Mouse (Mus musculus) hindbrain, embryonic 12.5 days (tissue): ENCODE measurements around the gene Lats1. TPM values are rescaled to one million over a fixed set of nuclear protein-coding genes. Genes with fewer than 3 reads are reported as not detected.

Source experiments
- ATAC-seq: fragments of 200-750 bp; cut with Nextera tagmentation; 2 replicates; pipeline ENCODE4 v1.8.0; 2017; ENCODE audit warnings: moderate TSS enrichment; ENCODE audit not compliant: low FRiP score
- H3K27ac ChIP-seq: fragments of 300-500 bp; sonication (generic); 2 replicates; pipeline ENCODE4 v1.5.1; 2016; ENCODE audit warnings: mild to moderate bottlenecking
- H3K27me3 ChIP-seq: fragments of 300-500 bp; sonication (generic); 2 replicates; pipeline ENCODE4 v1.6.1; 2016; ENCODE audit warnings: mild to moderate bottlenecking
- H3K36me3 ChIP-seq: fragments of 300-500 bp; sonication (generic); 2 replicates; pipeline ENCODE4 v1.6.1; 2016; ENCODE audit warnings: mild to moderate bottlenecking
- H3K4me1 ChIP-seq: fragments of 300-500 bp; sonication (generic); 2 replicates; pipeline ENCODE4 v1.6.1; 2016
- H3K4me2 ChIP-seq: fragments of 300-500 bp; sonication (generic); replicated peaks from 2 replicates; pipeline ENCODE4 v1.6.1; 2016; ENCODE audit warnings: mild to moderate bottlenecking
- H3K4me3 ChIP-seq: fragments of 300-500 bp; sonication (generic); 2 replicates; pipeline ENCODE4 v1.5.1; 2016; ENCODE audit warnings: mild to moderate bottlenecking
- H3K9ac ChIP-seq: fragments of 300-500 bp; sonication (generic); 2 replicates; pipeline ENCODE4 v1.6.1; 2016; ENCODE audit warnings: mild to moderate bottlenecking, moderate library complexity
- H3K9me3 ChIP-seq: fragments of 300-500 bp; sonication (generic); replicated peaks from 2 replicates; pipeline ENCODE4 v1.6.1; 2016; ENCODE audit warnings: mild to moderate bottlenecking
- WGBS: fragments of 180-500 bp; shearing (Covaris S2); methylation state at CpG from one replicate; pipeline ENCODE4 v1.1.7; 2016; 5-methylcytosine and 5-hydroxymethylcytosine counted together
- polyA plus RNA-seq: library from polyadenylated mRNA; unstranded; fragments of >200 nt; fragmentation: Nextera tagmentation; extraction: Ambion mirVana; gene quantifications from 2 replicates; pipeline ENCODE4 v1.2.1, GENCODE M21; 2016

Lats1 gene
- polyA plus RNA-seq: 16.4 and 17.0 TPM in 2 replicates

GRCm38 (mm10) chr10:7680731-7681301 is at the start of gene Lats1, which contains the start of gene Pcmt1:
Gene Lats1 (plus strand): TSS chr10:7681214.
Gene Pcmt1 (minus strand): TSS chr10:7681136.
- peak within 1 kb of the TSS; percentile 96 for H3K27ac ChIP-seq
- peak within 1 kb of the TSS; percentile 100 for H3K9ac ChIP-seq

DNA sequence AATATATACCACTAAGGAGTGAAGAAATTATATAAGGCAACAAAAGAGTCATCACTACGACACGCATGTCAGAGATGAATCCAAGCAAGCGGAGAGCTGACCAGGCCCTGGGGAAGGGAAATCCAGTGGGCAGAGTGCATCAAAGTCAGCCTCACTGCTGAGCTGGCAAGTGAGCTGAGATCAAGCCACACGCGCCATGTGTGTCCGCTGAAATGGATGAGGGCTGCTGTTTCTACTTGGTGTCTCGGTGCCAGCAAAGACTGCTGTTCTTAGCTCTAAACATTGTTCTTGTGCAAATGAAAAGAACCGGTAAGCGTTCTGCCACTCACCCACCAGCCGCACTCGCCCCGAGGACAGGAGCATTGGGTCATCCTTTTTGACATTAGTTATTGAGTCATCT is 40.6 kb upstream of the Lats1 start:
- Histone ChIP-seq H3K9ac (no peak overlapping the region), H3K36me3 (peaks cover 62% of the 10 kb centered on the region), H3K9me3 (no peaks in the 10 kb centered on the region), H3K4me3 (no peak overlapping the region), H3K4me2 (no peak overlapping the region), H3K4me1 (no peaks in the 10 kb centered on the region), H3K27ac (no peak overlapping the region), H3K27me3 (no peaks in the 10 kb centered on the region)
- ATAC-seq: no peak
- WGBS: 94% methylated on average over 12 of the region's 12 CpGs

More at GRCm38 (mm10) chr10:7680731-7681301, at the start of gene Lats1, which contains the start of gene Pcmt1:
- H3K4me2 ChIP-seq: peak within 1 kb of the TSS; percentile 63
- no peaks in the 10 kb centered on the region for H3K9me3 ChIP-seq
- peaks cover 29% of the 10 kb centered on the region for H3K4me1 ChIP-seq
- H3K4me3 ChIP-seq: peak within 1 kb of the TSS; percentile 100
- under 1% methylated on average over 53 of the region's 65 CpGs for WGBS
- H3K36me3 ChIP-seq: peaks cover 27% of the 10 kb centered on the region
- no peaks in the 10 kb centered on the region for H3K27me3 ChIP-seq
- ATAC-seq: peak; percentile 90

DNA sequence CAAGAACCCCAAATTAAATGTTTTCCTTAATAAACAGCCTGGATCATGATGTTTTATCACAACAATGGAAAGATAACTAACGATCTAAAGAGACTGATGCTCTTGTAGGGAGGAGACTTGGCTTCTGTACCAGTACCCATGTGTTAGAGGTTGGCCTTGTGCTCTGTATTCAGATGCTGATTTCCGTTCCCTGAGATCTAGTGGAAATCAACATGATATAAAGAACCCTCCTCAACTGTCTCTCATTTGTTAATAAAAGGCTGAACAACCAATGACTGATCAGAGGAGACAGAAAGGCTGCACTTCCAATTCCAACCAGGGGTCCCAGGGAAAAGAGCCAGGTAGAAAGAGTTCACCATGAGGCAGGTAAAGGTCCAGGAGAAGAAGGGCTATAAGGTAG is 35.1 kb upstream of the Lats1 start:
- WGBS: 92% methylated on average over 2 of the region's 2 CpGs
- H3K4me1 ChIP-seq: no peaks in the 10 kb centered on the region
- H3K27me3 ChIP-seq: no peaks in the 10 kb centered on the region
- H3K36me3 ChIP-seq: peaks cover 52% of the 10 kb centered on the region
- no peak overlapping the region for H3K9ac ChIP-seq
- H3K4me3 ChIP-seq: no peak overlapping the region
- no peak overlapping the region for H3K4me2 ChIP-seq
- ATAC-seq: no peak
- no peaks in the 10 kb centered on the region for H3K9me3 ChIP-seq
- no peak overlapping the region for H3K27ac ChIP-seq

DNA sequence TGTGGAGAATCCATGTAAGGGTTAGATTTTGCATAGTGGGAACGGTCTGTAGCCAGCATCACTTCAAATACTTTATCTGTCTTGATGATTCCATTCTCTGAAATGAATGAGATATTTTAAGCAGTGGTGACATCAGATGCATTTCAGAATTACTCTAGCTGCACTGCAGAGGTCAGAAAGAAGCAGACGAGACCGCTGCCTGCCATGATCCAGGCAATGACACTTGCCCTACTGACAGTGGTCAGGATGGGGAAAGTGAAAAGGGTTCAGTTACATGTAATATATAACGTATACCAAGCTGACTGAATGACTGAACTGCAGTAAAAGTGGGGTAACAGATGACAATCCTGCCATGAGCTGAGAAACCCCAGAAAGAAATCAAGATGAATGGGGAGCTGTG is 32.0 kb upstream of the Lats1 start:
- Histone ChIP-seq H3K9ac (no peak overlapping the region), H3K9me3 (no peaks in the 10 kb centered on the region), H3K4me3 (no peak overlapping the region), H3K27ac (no peak overlapping the region), H3K36me3 (peaks cover 35% of the 10 kb centered on the region), H3K27me3 (no peaks in the 10 kb centered on the region), H3K4me1 (no peaks in the 10 kb centered on the region), H3K4me2 (no peak overlapping the region)
- ATAC-seq: no peak
- 89% methylated on average over 4 of the region's 4 CpGs for WGBS

DNA sequence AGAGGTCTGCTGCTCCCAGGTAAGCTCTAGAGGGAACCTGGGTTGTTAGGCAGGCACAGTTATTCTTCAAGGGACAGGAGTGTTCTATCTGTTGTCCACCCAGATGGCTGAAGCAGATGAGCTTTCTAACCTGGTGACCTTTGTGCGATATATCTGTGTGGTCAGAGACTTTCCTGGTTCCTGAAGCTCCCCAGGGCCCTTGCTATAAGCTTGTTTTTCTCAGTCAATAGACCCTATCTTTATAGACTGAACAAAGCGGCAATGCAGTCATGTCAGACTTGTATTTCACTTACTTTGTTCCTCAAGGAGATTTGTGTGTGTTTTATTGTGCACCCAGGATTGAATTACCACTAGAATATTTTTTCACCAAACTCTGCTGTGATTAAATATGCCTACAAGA is 30.0 kb upstream of the Lats1 start:
- H3K36me3 ChIP-seq: peaks cover 25% of the 10 kb centered on the region
- no peak overlapping the region for H3K27ac ChIP-seq
- H3K27me3 ChIP-seq: no peaks in the 10 kb centered on the region
- H3K4me1 ChIP-seq: no peaks in the 10 kb centered on the region
- no peak overlapping the region for H3K9ac ChIP-seq
- H3K9me3 ChIP-seq: no peaks in the 10 kb centered on the region
- WGBS: 96% methylated on average over 2 of the region's 2 CpGs
- no peak overlapping the region for H3K4me2 ChIP-seq
- H3K4me3 ChIP-seq: no peak overlapping the region
- ATAC-seq: no peak

DNA sequence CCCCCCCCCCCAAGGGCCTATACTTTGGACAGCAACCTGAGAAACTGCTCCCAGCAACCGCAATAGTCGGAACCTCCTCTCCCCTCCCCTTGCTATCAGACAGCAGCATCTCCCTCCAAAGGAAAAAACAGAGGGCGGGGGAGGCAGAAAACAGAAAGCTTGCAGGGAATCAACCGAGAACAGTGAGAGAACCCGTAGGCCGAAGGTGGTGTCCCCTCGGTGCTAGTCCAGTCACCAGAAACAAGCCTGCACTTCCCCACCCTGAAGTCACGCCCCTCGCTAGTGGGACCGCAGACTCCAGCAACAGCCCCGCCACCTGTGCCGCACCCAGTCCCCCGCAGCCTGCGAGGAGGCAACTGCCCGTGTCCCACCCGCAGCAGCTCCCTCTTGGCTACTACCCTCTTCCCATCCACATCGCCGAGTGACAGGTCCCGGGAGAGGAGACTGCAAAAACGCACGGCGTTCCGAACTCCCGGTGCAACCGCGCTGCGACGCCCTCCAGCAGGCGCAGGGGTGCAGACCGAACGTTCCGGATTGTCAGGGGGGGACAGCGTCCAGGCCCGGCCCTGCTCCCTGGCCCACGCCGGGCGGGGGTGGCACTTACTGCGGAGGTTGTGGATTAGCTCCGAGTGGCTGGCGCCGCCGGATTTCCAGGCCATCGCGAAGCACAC is 18.4 kb upstream of the Lats1 start:
- peak overlapping the region; percentile 83 for H3K4me2 ChIP-seq
- H3K4me1 ChIP-seq: peaks cover 10% of the 10 kb centered on the region
- no peaks in the 10 kb centered on the region for H3K36me3 ChIP-seq
- under 1% methylated on average over 44 of the region's 44 CpGs for WGBS
- ATAC-seq: peak; percentile 79
- peak overlapping the region; percentile 92 for H3K27ac ChIP-seq
- no peaks in the 10 kb centered on the region for H3K9me3 ChIP-seq
- no peaks in the 10 kb centered on the region for H3K27me3 ChIP-seq
- H3K9ac ChIP-seq: peak overlapping the region; percentile 89
- H3K4me3 ChIP-seq: peak overlapping the region; percentile 94

DNA sequence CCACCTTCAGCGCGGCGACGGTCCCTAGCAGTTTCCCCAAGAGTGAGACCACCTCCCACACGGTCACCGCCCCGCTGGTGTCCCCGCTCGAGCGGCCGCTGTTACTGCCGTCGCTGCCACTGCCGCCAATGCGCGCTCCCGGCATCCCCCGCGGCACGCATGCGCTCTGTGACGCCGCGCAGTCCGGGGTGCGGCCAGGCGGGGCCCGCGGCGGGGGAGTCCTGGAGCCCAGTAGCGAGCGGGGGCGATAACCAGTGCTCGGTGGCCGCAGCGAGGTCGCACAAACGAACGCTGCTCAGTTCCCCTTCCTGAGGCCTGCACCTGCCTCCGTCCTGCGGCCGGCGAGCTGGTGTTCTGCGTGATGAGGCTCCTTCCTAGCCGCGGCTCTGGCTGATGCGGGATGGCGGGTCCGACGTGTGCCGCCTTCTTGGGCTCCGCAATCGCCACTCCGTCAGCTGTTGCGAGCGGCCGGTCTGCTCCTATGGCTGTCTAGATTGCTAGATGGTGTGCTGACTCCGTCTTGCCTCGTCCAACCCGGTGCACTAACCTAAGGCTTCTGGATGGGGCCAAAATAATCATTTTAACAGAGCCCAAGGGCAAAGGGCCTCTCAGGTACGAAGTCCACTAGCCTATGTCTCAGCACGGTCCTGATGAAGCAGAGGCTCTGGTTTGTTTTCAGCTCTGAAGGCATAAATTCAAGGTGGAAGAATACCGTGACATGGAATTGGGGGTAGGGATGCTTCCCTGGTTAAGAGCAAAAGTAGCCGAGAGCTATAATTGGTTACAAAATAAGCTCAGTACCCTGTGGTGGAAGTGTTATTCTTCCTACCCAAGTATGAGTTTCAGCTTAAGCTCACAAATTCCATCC is 17.6 kb upstream of the Lats1 start:
- Histone ChIP-seq H3K27ac (peak overlapping the region; percentile 92), H3K27me3 (no peaks in the 10 kb centered on the region), H3K4me3 (peak overlapping the region; percentile 94), H3K36me3 (no peaks in the 10 kb centered on the region), H3K4me2 (peak overlapping the region; percentile 83), H3K4me1 (peaks cover 17% of the 10 kb centered on the region), H3K9me3 (no peaks in the 10 kb centered on the region), H3K9ac (peak overlapping the region; percentile 89)
- WGBS: under 1% methylated on average over 63 of the region's 64 CpGs
- ATAC-seq: peak; percentile 95

DNA sequence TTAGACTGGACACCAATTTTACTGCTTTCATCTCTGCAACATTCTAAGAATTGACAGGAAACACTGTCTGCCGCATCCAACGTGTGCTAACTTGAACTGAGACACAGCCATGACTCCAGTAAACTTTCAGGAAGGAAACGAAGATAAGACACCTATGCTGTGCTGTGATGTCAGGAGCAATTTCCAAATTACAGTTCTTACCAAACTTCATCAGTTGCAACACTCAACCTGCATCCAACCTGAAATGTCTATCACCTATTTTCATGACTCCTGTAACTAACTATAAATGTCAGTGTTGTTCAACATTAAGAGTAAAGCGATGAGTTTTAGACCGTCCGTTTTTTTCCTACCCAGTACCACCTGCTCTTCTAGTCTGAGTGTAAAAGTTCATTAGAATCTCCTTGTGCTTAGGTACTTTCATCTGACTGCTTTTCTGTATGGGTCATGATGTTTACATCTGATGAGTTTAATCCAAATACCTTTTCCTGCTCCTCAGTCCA is 16.9 kb upstream of the Lats1 start:
- H3K27ac ChIP-seq: 0 out of 2 replicates have a peak overlapping the region, but pooled peaks have one; percentile 92
- H3K36me3 ChIP-seq: no peaks in the 10 kb centered on the region
- ATAC-seq: no peak
- 73% methylated on average over 6 of the region's 6 CpGs for WGBS
- H3K27me3 ChIP-seq: no peaks in the 10 kb centered on the region
- peak overlapping the region; percentile 89; the same call in 1 of the 2 replicates for H3K9ac ChIP-seq
- peak overlapping the region; percentile 94 for H3K4me3 ChIP-seq
- peak overlapping the region; percentile 83 for H3K4me2 ChIP-seq
- peaks cover 18% of the 10 kb centered on the region for H3K4me1 ChIP-seq
- H3K9me3 ChIP-seq: no peaks in the 10 kb centered on the region

GRCm38 (mm10) chr10:7664889-7665288 is 16.1 kb upstream of the Lats1 start:
- Histone ChIP-seq H3K4me1 (peaks cover 18% of the 10 kb centered on the region), H3K4me2 (no peak overlapping the region), H3K27me3 (no peaks in the 10 kb centered on the region), H3K27ac (no peak overlapping the region), H3K36me3 (0 out of 2 replicates have a peak, but pooled peaks cover 4% of the 10 kb centered on the region), H3K4me3 (no peak overlapping the region), H3K9me3 (no peaks in the 10 kb centered on the region), H3K9ac (no peak overlapping the region)
- WGBS: 91% methylated on average over 1 of the region's 1 CpGs
- no peak for ATAC-seq

DNA sequence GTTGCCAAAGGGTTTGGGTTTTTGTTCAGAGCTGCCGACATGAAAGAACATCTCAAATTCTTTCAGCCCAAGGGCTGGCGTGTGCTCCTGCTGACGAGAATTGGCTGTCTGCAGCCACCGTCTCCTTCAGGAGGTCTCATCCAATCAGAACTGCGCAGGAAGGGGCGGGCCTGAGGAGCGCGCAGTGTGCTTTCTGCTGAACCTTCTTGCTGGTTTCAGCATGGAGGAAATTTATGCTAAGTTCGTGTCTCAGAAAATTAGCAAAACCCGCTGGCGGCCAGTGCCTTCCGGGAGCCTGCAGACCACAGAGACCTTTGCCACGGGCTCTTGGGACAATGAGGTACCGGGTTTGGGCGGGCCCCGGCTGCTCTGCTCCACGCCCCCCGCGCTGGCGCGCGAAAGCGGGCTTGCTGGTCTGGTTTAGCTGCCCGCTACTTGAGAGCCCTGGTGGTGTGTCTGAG is 13.6 kb upstream of the Lats1 start, which contains the start of gene Nup43:
Nup43 (plus strand) TSS at position 162 of the 461 bp plus-strand sequence.
- Histone ChIP-seq H3K9me3 (no peaks in the 10 kb centered on the region), H3K9ac (peak within 1 kb of the TSS; percentile 69), H3K27me3 (no peaks in the 10 kb centered on the region), H3K4me3 (peak within 1 kb of the TSS; percentile 80), H3K36me3 (0 out of 2 replicates have a peak, but pooled peaks cover 11% of the 10 kb centered on the region), H3K4me2 (peak within 1 kb of the TSS; percentile 80), H3K27ac (peak within 1 kb of the TSS; percentile 72), H3K4me1 (peaks cover 13% of the 10 kb centered on the region)
- 0% methylated on average over 24 of the region's 24 CpGs for WGBS
- peak; percentile 82 for ATAC-seq

- Histone ChIP-seq H3K4me1 (0 out of 2 replicates have a peak, but pooled peaks cover 3% of the 10 kb centered on the region), H3K4me2 (no peak overlapping the region), H3K36me3 (peaks cover 49% of the 10 kb centered on the region), H3K27ac (no peak overlapping the region), H3K27me3 (no peaks in the 10 kb centered on the region), H3K9me3 (no peaks in the 10 kb centered on the region), H3K9ac (no peak overlapping the region), H3K4me3 (no peak overlapping the region)
- no peak for ATAC-seq
- 71% methylated on average over 1 of the region's 1 CpGs for WGBS
These were observed 7.3 kb upstream of the Lats1 start for GRCm38 (mm10) chr10:7673673-7674072.
